Mouse (Mus musculus): ENCODE measurements at regions not wholly inside any gene's neighbourhood (a gene's known extent, or its start where the extent isn't known, plus 50 kb on each side); places are given as distances from the start of the nearest gene placed in this dataset.

- H3K4me3 ChIP-seq (ENCODE audit: low read depth, low read length), result no peak overlapping the region
- no peak for TF ChIP-seq CTCF (IDR thresholded peaks at IDR 0.05; ENCODE audit: low read depth)
- H3K27me3 ChIP-seq (replicated peaks; ENCODE audit: control insufficient read depth, insufficient read depth, low read length), result no peaks in the 10 kb centered on the region
- no peak overlapping the region for H3K9ac ChIP-seq (ENCODE audit: low read depth, low read length)
- H3K27ac ChIP-seq (ENCODE audit: low read depth, low read length), result no peak overlapping the region
- no peaks in the 10 kb centered on the region for H3K36me3 ChIP-seq (ENCODE audit: control insufficient read depth, insufficient read depth)
- ATAC-seq, result no peak
- 62% methylated on average over 6 of the region's 6 CpGs for WGBS
- H3K4me2 ChIP-seq (replicated peaks; ENCODE audit: low read depth), result no peak overlapping the region
- H3K9me3 ChIP-seq (ENCODE audit: control insufficient read depth), result no peaks in the 10 kb centered on the region
- no peaks in the 10 kb centered on the region for H3K4me1 ChIP-seq (replicated peaks; ENCODE audit: control insufficient read depth, insufficient read depth, low read length)
Measured at GRCm38 (mm10) chr1:137656900-137657458, 518.5 kb downstream of the Ptprc start.

DNA sequence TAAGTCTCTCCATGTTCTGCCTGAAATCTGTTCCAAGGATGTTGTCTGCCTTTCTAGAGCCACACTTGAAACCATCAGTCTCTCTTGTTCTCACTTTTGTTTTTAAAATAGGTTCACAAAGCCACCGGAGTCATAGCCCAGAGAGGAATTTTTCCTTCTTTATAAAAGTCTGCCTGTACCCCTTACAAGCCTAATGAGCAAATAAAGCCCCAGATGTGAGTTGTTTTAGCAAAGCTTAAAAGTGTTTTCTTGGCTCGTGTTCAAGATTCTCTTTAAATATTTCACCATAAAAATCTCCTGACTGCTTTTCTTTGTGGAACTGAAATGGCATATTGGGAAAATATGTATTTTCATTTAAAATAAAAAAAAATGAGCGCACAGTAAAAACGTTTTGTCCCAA lies 521.3 kb downstream of the Ptprc start:
- H3K9ac ChIP-seq (ENCODE audit: low read depth, low read length), result no peak overlapping the region
- H3K27me3 ChIP-seq (replicated peaks; ENCODE audit: control insufficient read depth, insufficient read depth, low read length), result no peaks in the 10 kb centered on the region
- TF ChIP-seq CTCF (IDR thresholded peaks at IDR 0.05; ENCODE audit: low read depth), result no peak
- WGBS, result 52% methylated on average over 4 of the region's 4 CpGs
- no peaks in the 10 kb centered on the region for H3K9me3 ChIP-seq (ENCODE audit: control insufficient read depth)
- no peak for ATAC-seq
- no peak overlapping the region for H3K4me3 ChIP-seq (ENCODE audit: low read depth, low read length)
- H3K36me3 ChIP-seq (ENCODE audit: control insufficient read depth, insufficient read depth), result no peaks in the 10 kb centered on the region
- no peaks in the 10 kb centered on the region for H3K4me1 ChIP-seq (replicated peaks; ENCODE audit: control insufficient read depth, insufficient read depth, low read length)
- no peak overlapping the region for H3K4me2 ChIP-seq (replicated peaks; ENCODE audit: low read depth)
- H3K27ac ChIP-seq (ENCODE audit: low read depth, low read length), result no peak overlapping the region

GRCm38 (mm10) chr1:137653495-137653894 lies 522.0 kb downstream of the Ptprc start:
- Histone ChIP-seq H3K4me2 (replicated peaks; ENCODE audit: low read depth) (no peak overlapping the region), H3K27me3 (replicated peaks; ENCODE audit: control insufficient read depth, insufficient read depth, low read length) (no peaks in the 10 kb centered on the region), H3K9ac (ENCODE audit: low read depth, low read length) (no peak overlapping the region), H3K36me3 (ENCODE audit: control insufficient read depth, insufficient read depth) (no peaks in the 10 kb centered on the region), H3K9me3 (ENCODE audit: control insufficient read depth) (no peaks in the 10 kb centered on the region), H3K4me1 (replicated peaks; ENCODE audit: control insufficient read depth, insufficient read depth, low read length) (no peaks in the 10 kb centered on the region), H3K27ac (ENCODE audit: low read depth, low read length) (no peak overlapping the region), H3K4me3 (ENCODE audit: low read depth, low read length) (no peak overlapping the region)
- ATAC-seq, result no peak
- no peak for TF ChIP-seq CTCF (IDR thresholded peaks at IDR 0.05; ENCODE audit: low read depth)
- WGBS, result 73% methylated on average over 5 of the region's 5 CpGs

DNA sequence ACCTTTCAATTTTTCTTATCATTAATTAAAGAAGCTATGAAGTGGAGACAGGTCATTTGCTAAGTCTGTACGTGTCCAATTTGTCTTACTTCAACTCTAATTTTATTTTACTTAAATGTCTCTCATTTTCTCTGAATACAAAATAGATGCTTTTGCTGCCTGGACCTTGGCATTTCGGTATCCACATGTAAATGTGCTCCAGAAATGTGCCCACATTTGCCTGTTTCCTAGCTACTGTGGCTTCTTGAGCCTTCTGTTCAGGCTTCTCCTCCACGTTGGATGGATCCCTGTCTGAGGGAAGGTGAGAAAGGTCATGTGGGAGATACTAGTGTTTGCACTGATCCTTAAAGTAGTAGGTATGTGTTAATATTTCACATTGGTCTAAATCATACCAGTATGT lies 524.9 kb downstream of the Ptprc start:
- Histone ChIP-seq H3K9ac (ENCODE audit: low read depth, low read length) (no peak overlapping the region), H3K27me3 (replicated peaks; ENCODE audit: control insufficient read depth, insufficient read depth, low read length) (no peaks in the 10 kb centered on the region), H3K27ac (ENCODE audit: low read depth, low read length) (no peak overlapping the region), H3K4me2 (replicated peaks; ENCODE audit: low read depth) (no peak overlapping the region), H3K36me3 (ENCODE audit: control insufficient read depth, insufficient read depth) (no peaks in the 10 kb centered on the region), H3K4me1 (replicated peaks; ENCODE audit: control insufficient read depth, insufficient read depth, low read length) (no peaks in the 10 kb centered on the region), H3K4me3 (ENCODE audit: low read depth, low read length) (no peak overlapping the region), H3K9me3 (ENCODE audit: control insufficient read depth) (no peaks in the 10 kb centered on the region)
- WGBS, result 58% methylated on average over 3 of the region's 3 CpGs
- no peak for TF ChIP-seq CTCF (IDR thresholded peaks at IDR 0.05; ENCODE audit: low read depth)
- no peak for ATAC-seq

DNA sequence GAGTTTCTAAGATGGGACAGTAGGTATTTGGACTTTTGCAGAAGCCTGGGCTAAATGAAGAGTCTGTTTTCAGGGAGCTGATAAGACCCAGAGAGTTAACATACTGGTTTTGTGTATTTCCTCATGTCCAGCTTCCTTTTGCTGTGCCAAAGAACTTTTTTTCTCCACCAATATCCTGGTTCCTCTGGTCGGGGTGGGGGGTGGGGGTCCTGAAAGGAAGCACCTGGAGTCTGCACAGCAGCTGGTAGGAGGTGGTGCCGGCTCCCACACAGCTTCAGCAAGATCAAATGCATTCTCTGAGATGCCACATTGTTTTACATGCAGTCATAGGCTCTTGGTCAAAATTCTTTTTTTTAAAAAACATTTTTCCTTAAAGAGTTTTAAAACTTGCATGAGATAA lies 525.4 kb downstream of the Ptprc start:
- H3K9me3 ChIP-seq (ENCODE audit: control insufficient read depth), result no peaks in the 10 kb centered on the region
- H3K4me2 ChIP-seq (replicated peaks; ENCODE audit: low read depth), result no peak overlapping the region
- no peak for ATAC-seq
- WGBS, result 23% methylated on average over 2 of the region's 2 CpGs
- H3K27me3 ChIP-seq (replicated peaks; ENCODE audit: control insufficient read depth, insufficient read depth, low read length), result no peaks in the 10 kb centered on the region
- no peak overlapping the region for H3K27ac ChIP-seq (ENCODE audit: low read depth, low read length)
- H3K4me3 ChIP-seq (ENCODE audit: low read depth, low read length), result no peak overlapping the region
- no peak overlapping the region for H3K9ac ChIP-seq (ENCODE audit: low read depth, low read length)
- no peaks in the 10 kb centered on the region for H3K4me1 ChIP-seq (replicated peaks; ENCODE audit: control insufficient read depth, insufficient read depth, low read length)
- H3K36me3 ChIP-seq (ENCODE audit: control insufficient read depth, insufficient read depth), result no peaks in the 10 kb centered on the region
- no peak for TF ChIP-seq CTCF (IDR thresholded peaks at IDR 0.05; ENCODE audit: low read depth)

DNA sequence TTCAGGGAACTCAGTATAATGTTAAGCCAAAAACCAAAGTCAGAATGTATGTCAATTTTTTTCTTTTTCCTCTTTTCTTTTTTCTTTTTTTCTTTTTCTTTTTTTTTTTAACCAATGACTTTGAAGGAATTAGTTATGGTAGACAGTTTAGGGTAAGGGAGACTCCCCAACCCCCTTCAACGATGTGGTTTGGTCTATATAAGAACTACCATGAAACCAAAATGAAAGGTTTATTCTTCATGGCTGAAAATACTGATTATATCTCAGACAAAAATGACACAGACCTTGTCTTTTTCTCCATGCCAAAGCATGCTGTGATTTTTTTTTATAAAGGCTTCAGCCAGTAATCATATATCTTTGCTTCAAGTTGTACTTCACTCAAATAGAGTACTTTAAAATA lies 526.7 kb downstream of the Ptprc start:
- no peaks in the 10 kb centered on the region for H3K9me3 ChIP-seq (ENCODE audit: control insufficient read depth)
- no peak for ATAC-seq
- 94% methylated on average over 1 of the region's 1 CpGs for WGBS
- H3K4me1 ChIP-seq (replicated peaks; ENCODE audit: control insufficient read depth, insufficient read depth, low read length), result no peaks in the 10 kb centered on the region
- no peak overlapping the region for H3K4me3 ChIP-seq (ENCODE audit: low read depth, low read length)
- H3K36me3 ChIP-seq (ENCODE audit: control insufficient read depth, insufficient read depth), result no peaks in the 10 kb centered on the region
- no peak overlapping the region for H3K4me2 ChIP-seq (replicated peaks; ENCODE audit: low read depth)
- TF ChIP-seq CTCF (IDR thresholded peaks at IDR 0.05; ENCODE audit: low read depth), result no peak
- no peaks in the 10 kb centered on the region for H3K27me3 ChIP-seq (replicated peaks; ENCODE audit: control insufficient read depth, insufficient read depth, low read length)
- H3K9ac ChIP-seq (ENCODE audit: low read depth, low read length), result no peak overlapping the region
- no peak overlapping the region for H3K27ac ChIP-seq (ENCODE audit: low read depth, low read length)

DNA sequence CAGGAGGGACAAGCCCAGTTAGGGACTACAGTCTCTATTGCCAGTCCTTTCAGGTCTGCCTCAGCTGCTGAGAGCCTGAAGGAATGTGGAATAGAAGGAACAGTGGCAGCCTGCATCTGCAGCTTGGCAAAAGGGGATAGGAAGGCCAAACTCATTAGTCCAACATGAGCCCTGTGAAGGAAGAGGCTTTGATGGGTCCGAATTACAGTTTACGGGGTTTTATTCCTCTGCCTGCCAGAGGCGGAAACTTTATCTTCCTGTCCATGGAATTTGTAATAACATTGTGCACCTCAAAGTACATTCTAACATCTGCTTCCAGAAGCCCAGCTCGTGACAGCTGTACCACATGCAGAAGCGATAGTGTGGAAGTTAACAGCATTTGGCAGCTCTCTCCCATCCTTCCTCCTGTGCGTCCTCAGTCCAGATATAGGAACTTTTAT lies 530.9 kb downstream of the Ptprc start:
- Histone ChIP-seq H3K36me3 (ENCODE audit: control insufficient read depth, insufficient read depth) (no peaks in the 10 kb centered on the region), H3K4me3 (ENCODE audit: low read depth, low read length) (no peak overlapping the region), H3K27ac (ENCODE audit: low read depth, low read length) (no peak overlapping the region), H3K27me3 (replicated peaks; ENCODE audit: control insufficient read depth, insufficient read depth, low read length) (no peaks in the 10 kb centered on the region), H3K9ac (ENCODE audit: low read depth, low read length) (no peak overlapping the region), H3K9me3 (ENCODE audit: control insufficient read depth) (no peaks in the 10 kb centered on the region), H3K4me2 (replicated peaks; ENCODE audit: low read depth) (no peak overlapping the region), H3K4me1 (replicated peaks; ENCODE audit: control insufficient read depth, insufficient read depth, low read length) (no peaks in the 10 kb centered on the region)
- 46% methylated on average over 6 of the region's 6 CpGs for WGBS
- TF ChIP-seq CTCF (IDR thresholded peaks at IDR 0.05; ENCODE audit: low read depth), result no peak
- ATAC-seq, result no peak
